Mouse (Mus musculus): ENCODE measurements around the gene Pnpla7. TPM values are rescaled to one million over a fixed set of nuclear protein-coding genes. Genes with fewer than 3 reads are reported as not detected.

Gene Pnpla7
- total and polyA plus RNA-seq, 3 experiments, result 8.8 to 11.3 TPM; not detected in 1

DNA sequence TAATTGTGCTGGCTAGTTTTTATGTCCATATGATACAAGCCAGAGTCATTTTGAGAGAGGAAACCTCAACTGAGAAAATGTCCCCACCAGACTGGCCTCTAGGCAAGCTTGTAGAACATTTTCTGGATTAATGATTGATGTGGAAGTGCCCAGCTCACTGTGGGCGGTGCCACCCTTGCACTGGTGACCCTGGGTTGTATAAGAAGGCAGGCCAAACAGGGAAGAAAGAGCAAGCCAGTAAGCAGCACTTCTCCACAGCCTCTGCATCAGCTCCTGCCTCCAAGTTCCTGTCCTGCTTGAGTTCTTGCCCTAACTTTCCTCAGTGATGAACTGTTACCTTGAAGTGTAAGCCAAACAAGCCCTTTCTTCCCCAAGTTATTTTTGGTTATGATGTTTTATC lies 103.1 kb downstream of the Pnpla7 start:
- no peak for TF ChIP-seq USF2 (IDR thresholded peaks at IDR 0.05; ENCODE audit: borderline replicate concordance in 1 of 2, insufficient read depth in 1 of 2, low read depth in 1 of 2, low read length in 2 of 2)
- no peak for TF ChIP-seq E2F4 (IDR thresholded peaks at IDR 0.05; ENCODE audit: borderline replicate concordance, low read depth, low read length)
- no peak for TF ChIP-seq GABPA (IDR thresholded peaks at IDR 0.05; ENCODE audit: low read depth, low read length)
- TF ChIP-seq ZMIZ1 (IDR thresholded peaks at IDR 0.05; ENCODE audit: low read depth, low read length), result no peak
- TF ChIP-seq POLR2A (IDR thresholded peaks at IDR 0.05; ENCODE audit: control insufficient read depth in 1 of 2, insufficient read depth in 1 of 2, low read depth in 1 of 2, low read length in 2 of 2, poor library complexity in 1 of 2), result no peak
- no peak for TF ChIP-seq MAX (IDR thresholded peaks at IDR 0.05; ENCODE audit: low read length)
- TF ChIP-seq CHD2 (IDR thresholded peaks at IDR 0.05; ENCODE audit: low read length), result no peak
- TF ChIP-seq TAL1 (IDR thresholded peaks at IDR 0.05; ENCODE audit: low read length), result no peak
- TF ChIP-seq BHLHE40 (IDR thresholded peaks at IDR 0.05; ENCODE audit: borderline replicate concordance, low read depth, low read length), result no peak
- no peak for TF ChIP-seq SMC3 (IDR thresholded peaks at IDR 0.05; ENCODE audit: low read depth, low read length)
- no peak for TF ChIP-seq JUND (IDR thresholded peaks at IDR 0.05; ENCODE audit: low read depth, low read length)
- TF ChIP-seq SIN3A (IDR thresholded peaks at IDR 0.05; ENCODE audit: low read length), result no peak
- no peak for TF ChIP-seq USF1 (IDR thresholded peaks at IDR 0.05; ENCODE audit: low read depth, low read length)
- TF ChIP-seq MYC (IDR thresholded peaks at IDR 0.05; ENCODE audit: low read depth, low read length), result no peak
- TF ChIP-seq MYB (IDR thresholded peaks at IDR 0.05; ENCODE audit: low read depth, low read length), result no peak
- no peak for TF ChIP-seq ZNF384 (IDR thresholded peaks at IDR 0.05; ENCODE audit: low read depth, low read length)
- no peak for TF ChIP-seq MXI1 (IDR thresholded peaks at IDR 0.05; ENCODE audit: low read depth, low read length)
- Histone ChIP-seq H3K4me3 (ENCODE audit: control insufficient read depth in 1 of 2, insufficient read depth in 1 of 2, low read depth in 2 of 2, low read length in 2 of 2) (no peak overlapping the region), H3K9me3 (replicated peaks; ENCODE audit: insufficient read depth, low read length) (no peaks in the 10 kb centered on the region), H3K36me3 (ENCODE audit: control insufficient read depth in 1 of 2, insufficient read depth in 2 of 2, low read length in 2 of 2) (peaks cover 0 to 2% of the 10 kb centered on the region in 2 experiments; a peak in 1 of 4 replicates), H3K27ac (ENCODE audit: control insufficient read depth, low read depth, low read length) (no peak overlapping the region), H3K79me2 (ENCODE audit: control insufficient read depth, insufficient read depth, low read length, poor library complexity) (no peaks in the 10 kb centered on the region), H3K27me3 (ENCODE audit: control insufficient read depth in 1 of 2, insufficient read depth in 2 of 2, low read length in 2 of 2) (peaks cover 2 to 4% of the 10 kb centered on the region in 2 experiments; a peak in 2 of 4 replicates), H3K4me1 (ENCODE audit: control insufficient read depth in 1 of 2, insufficient read depth in 2 of 2, low read length in 2 of 2) (peaks cover 0 to 11% of the 10 kb centered on the region in 2 experiments; a peak in 1 of 4 replicates), H3K9ac (ENCODE audit: control insufficient read depth, low read depth, low read length, poor library complexity, severe bottlenecking) (no peak overlapping the region)
- no peak for DNase-seq (ENCODE audit: low read depth, low spot score)

DNA sequence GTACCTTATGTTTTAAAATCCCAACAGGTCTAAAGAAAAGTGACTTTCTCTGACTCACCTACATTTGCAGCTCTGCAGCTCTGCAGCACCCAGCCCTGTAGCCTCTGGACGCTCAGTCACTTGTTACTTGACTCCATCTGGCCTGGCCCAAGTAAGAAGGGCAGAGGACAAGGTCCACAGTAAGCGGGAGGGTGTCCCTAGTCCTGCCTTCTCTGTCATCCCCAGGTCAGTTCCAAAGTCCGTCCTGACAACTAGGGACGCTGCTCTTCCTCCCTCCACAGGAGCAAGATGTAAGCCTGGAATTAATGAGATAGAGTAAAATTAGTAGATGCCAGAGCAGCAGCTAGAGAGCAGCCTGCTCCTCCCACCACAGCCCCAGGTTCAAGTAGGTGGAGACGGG lies 104.2 kb downstream of the Pnpla7 start, which contains the start of gene Entpd8:
Gene Entpd8 (plus strand): TSS at position 229 of the 400 bp plus-strand sequence.
- TF ChIP-seq RCOR1 (IDR thresholded peaks at IDR 0.05; ENCODE audit: low read depth, low read length) (no peak), TBP (IDR thresholded peaks at IDR 0.05; ENCODE audit: low read depth, low read length) (no peak), ELF1 (IDR thresholded peaks at IDR 0.05; ENCODE audit: low read depth, low read length) (no peak), POLR2AphosphoS5 (IDR thresholded peaks at IDR 0.05; ENCODE audit: borderline replicate concordance, low read depth, low read length) (no peak), RAD21 (IDR thresholded peaks at IDR 0.05; ENCODE audit: low read depth, low read length) (no peak), MEF2A (IDR thresholded peaks at IDR 0.05; ENCODE audit: extremely low read depth, insufficient replicate concordance, low read depth, low read length, poor library complexity, severe bottlenecking) (no peak), TAL1 (IDR thresholded peaks at IDR 0.05; ENCODE audit: low read length) (no peak), POLR2AphosphoS2 (IDR thresholded peaks at IDR 0.05; ENCODE audit: low read length) (no peak), ETS1 (IDR thresholded peaks at IDR 0.05; ENCODE audit: low read depth, low read length) (no peak), CHD1 (IDR thresholded peaks at IDR 0.05; ENCODE audit: low read depth, low read length) (no peak), KAT2A (conservative IDR thresholded peaks at IDR 0.05; ENCODE audit: low read depth, low read length) (no peak), ZMIZ1 (IDR thresholded peaks at IDR 0.05; ENCODE audit: low read depth, low read length) (no peak), JUND (IDR thresholded peaks at IDR 0.05; ENCODE audit: low read depth, low read length) (no peak), BHLHE40 (IDR thresholded peaks at IDR 0.05; ENCODE audit: borderline replicate concordance, low read depth, low read length) (no peak), MXI1 (IDR thresholded peaks at IDR 0.05; ENCODE audit: low read depth, low read length) (no peak), USF1 (IDR thresholded peaks at IDR 0.05; ENCODE audit: low read depth, low read length) (no peak), POLR2A (IDR thresholded peaks at IDR 0.05; ENCODE audit: control insufficient read depth in 1 of 2, insufficient read depth in 1 of 2, low read depth in 1 of 2, low read length in 2 of 2, poor library complexity in 1 of 2) (no peak), ZNF384 (IDR thresholded peaks at IDR 0.05; ENCODE audit: low read depth, low read length) (no peak), NRF1 (IDR thresholded peaks at IDR 0.05; ENCODE audit: insufficient read depth, low read depth, low read length, poor library complexity, severe bottlenecking) (no peak), GABPA (IDR thresholded peaks at IDR 0.05; ENCODE audit: low read depth, low read length) (no peak)
- Histone ChIP-seq H3K27me3 (ENCODE audit: control insufficient read depth in 1 of 2, insufficient read depth in 2 of 2, low read length in 2 of 2) (peaks cover 3 to 4% of the 10 kb centered on the region in 2 experiments; a peak in 2 of 4 replicates), H3K9ac (ENCODE audit: control insufficient read depth, low read depth, low read length, poor library complexity, severe bottlenecking) (no peak within 1 kb of the TSS), H3K79me2 (ENCODE audit: control insufficient read depth, insufficient read depth, low read length, poor library complexity) (no peaks in the 10 kb centered on the region), H3K4me3 (ENCODE audit: control insufficient read depth in 1 of 2, insufficient read depth in 1 of 2, low read depth in 2 of 2, low read length in 2 of 2) (no peak within 1 kb of the TSS), H3K36me3 (ENCODE audit: control insufficient read depth in 1 of 2, insufficient read depth in 2 of 2, low read length in 2 of 2) (no peaks in the 10 kb centered on the region), H3K9me3 (replicated peaks; ENCODE audit: insufficient read depth, low read length) (no peaks in the 10 kb centered on the region), H3K4me1 (ENCODE audit: control insufficient read depth in 1 of 2, insufficient read depth in 2 of 2, low read length in 2 of 2) (peaks cover 0 to 6% of the 10 kb centered on the region in 2 experiments; a peak in 1 of 4 replicates), H3K27ac (ENCODE audit: control insufficient read depth, low read depth, low read length) (no peak within 1 kb of the TSS)
- no peak for DNase-seq (ENCODE audit: low read depth, low spot score)

All from MEL (cell line).